Mouse (Mus musculus): Measurements from ENCODE around the gene Kncn. TPM values are rescaled to one million over a fixed set of nuclear protein-coding genes. Genes with fewer than 3 reads are reported as not detected.

The Kncn gene
- polyA plus RNA-seq, 1 experiment from 2014 or later: not detected

GRCm38 (mm10) chr4:115882195-115882594, 2.0 kb upstream of the Kncn start:
- no peaks in the 10 kb centered on the region for H3K27me3 ChIP-seq (ENCODE audit: control insufficient read depth, insufficient read depth, low read length)
- 62% methylated on average over 4 of the region's 4 CpGs for WGBS
- no peak overlapping the region for H3K4me2 ChIP-seq (replicated peaks; ENCODE audit: low read depth, low read length)
- ATAC-seq (ENCODE audit: low FRiP score) (no peak), DNase-seq (ENCODE audit: low spot score) (no peak)
- no peak overlapping the region for H3K9ac ChIP-seq (ENCODE audit: low read depth, low read length)
- no peaks in the 10 kb centered on the region for H3K36me3 ChIP-seq (ENCODE audit: control insufficient read depth, insufficient read depth, low read length)
- no peaks in the 10 kb centered on the region for H3K9me3 ChIP-seq (ENCODE audit: control insufficient read depth, low read length)
- peaks cover 20% of the 10 kb centered on the region for H3K4me1 ChIP-seq (replicated peaks; ENCODE audit: control insufficient read depth, insufficient read depth, low read length)
- no peak overlapping the region for H3K4me3 ChIP-seq (ENCODE audit: low read depth, low read length)
- H3K27ac ChIP-seq (ENCODE audit: low read depth, low read length): no peak overlapping the region

DNA sequence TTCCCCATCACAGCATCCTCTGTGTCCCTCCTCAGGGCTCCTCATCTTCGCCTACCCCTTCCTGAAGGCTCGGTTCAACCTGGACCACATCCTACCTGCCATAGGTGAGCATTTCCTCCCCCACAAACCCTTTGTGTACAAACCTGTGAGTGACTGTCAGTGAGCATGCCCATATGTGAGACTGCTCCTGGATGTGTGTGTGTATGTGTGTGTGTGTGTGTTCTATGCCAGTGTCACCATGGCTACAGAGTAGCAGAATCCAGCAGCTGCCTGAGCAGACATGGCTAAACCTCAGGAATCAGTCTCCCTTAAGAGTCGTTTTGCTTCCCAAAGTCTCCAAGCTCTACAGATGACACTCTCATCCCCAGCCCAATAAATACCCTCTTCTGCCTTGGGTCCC, 1.6 kb downstream of the Kncn start:
- no peak overlapping the region for H3K4me3 ChIP-seq (ENCODE audit: low read depth, low read length)
- H3K4me1 ChIP-seq (replicated peaks; ENCODE audit: control insufficient read depth, insufficient read depth, low read length): peaks cover 7% of the 10 kb centered on the region
- no peaks in the 10 kb centered on the region for H3K36me3 ChIP-seq (ENCODE audit: control insufficient read depth, insufficient read depth, low read length)
- H3K9ac ChIP-seq (ENCODE audit: low read depth, low read length): no peak overlapping the region
- H3K4me2 ChIP-seq (replicated peaks; ENCODE audit: low read depth, low read length): no peak overlapping the region
- DNase-seq (ENCODE audit: low spot score) (no peak), ATAC-seq (ENCODE audit: low FRiP score) (no peak)
- no peak overlapping the region for H3K27ac ChIP-seq (ENCODE audit: low read depth, low read length)
- WGBS: 81% methylated on average over 3 of the region's 3 CpGs
- H3K9me3 ChIP-seq (ENCODE audit: control insufficient read depth, low read length): no peaks in the 10 kb centered on the region
- no peaks in the 10 kb centered on the region for H3K27me3 ChIP-seq (ENCODE audit: control insufficient read depth, insufficient read depth, low read length)

DNA sequence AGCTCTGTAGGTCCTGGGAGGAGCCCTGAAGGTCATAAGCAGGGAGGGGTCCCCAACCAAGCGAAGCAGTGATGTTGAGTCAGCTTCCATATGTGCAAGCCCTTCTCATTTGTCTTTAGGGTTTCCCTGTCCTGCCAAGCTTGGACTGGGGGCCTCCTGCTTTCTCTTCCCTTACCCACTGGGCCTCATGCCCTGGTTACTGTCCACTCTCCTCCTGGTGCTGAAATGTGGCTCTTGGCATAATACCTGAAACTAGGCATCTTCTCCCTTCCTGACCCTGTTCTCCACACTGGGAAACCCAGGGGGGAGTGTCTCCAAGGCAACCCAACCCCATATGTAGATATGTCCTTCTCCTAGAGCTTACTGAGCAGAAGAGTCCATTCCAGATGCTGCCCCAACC, 2.7 kb downstream of the Kncn start:
- WGBS: 62% methylated on average over 1 of the region's 1 CpGs
- DNase-seq (ENCODE audit: low spot score): no peak
- Histone ChIP-seq H3K27me3 (ENCODE audit: control insufficient read depth, insufficient read depth, low read length) (peaks cover 6% of the 10 kb centered on the region; the same call in 1 of the 2 replicates), H3K36me3 (ENCODE audit: control insufficient read depth, insufficient read depth, low read length) (no peaks in the 10 kb centered on the region), H3K4me1 (replicated peaks; ENCODE audit: control insufficient read depth, insufficient read depth, low read length) (no peaks in the 10 kb centered on the region; the same call in 1 of the 2 replicates), H3K4me2 (replicated peaks; ENCODE audit: low read depth, low read length) (no peak overlapping the region), H3K27ac (ENCODE audit: low read depth, low read length) (no peak overlapping the region), H3K4me3 (ENCODE audit: low read depth, low read length) (no peak overlapping the region), H3K9me3 (ENCODE audit: control insufficient read depth, low read length) (no peaks in the 10 kb centered on the region), H3K9ac (ENCODE audit: low read depth, low read length) (no peak overlapping the region)
- no peak for ATAC-seq (ENCODE audit: low FRiP score)

GRCm38 (mm10) chr4:115890066-115890465, 5.9 kb downstream of the Kncn start:
- no peaks in the 10 kb centered on the region for H3K4me1 ChIP-seq (replicated peaks; ENCODE audit: control insufficient read depth, insufficient read depth, low read length)
- no peak overlapping the region for H3K9ac ChIP-seq (ENCODE audit: low read depth, low read length)
- H3K36me3 ChIP-seq (ENCODE audit: control insufficient read depth, insufficient read depth, low read length): no peaks in the 10 kb centered on the region
- peak overlapping the region; percentile 48 for H3K4me2 ChIP-seq (replicated peaks; ENCODE audit: low read depth, low read length)
- peak overlapping the region; percentile 15 for H3K4me3 ChIP-seq (ENCODE audit: low read depth, low read length)
- no peak for DNase-seq (ENCODE audit: low spot score)
- no peaks in the 10 kb centered on the region for H3K9me3 ChIP-seq (ENCODE audit: control insufficient read depth, low read length)
- no peak overlapping the region for H3K27ac ChIP-seq (ENCODE audit: low read depth, low read length)
- ATAC-seq (ENCODE audit: low FRiP score): peak; percentile 25; the same call in 1 of the 2 replicates
- peaks cover 10% of the 10 kb centered on the region; the same call in 1 of the 2 replicates for H3K27me3 ChIP-seq (ENCODE audit: control insufficient read depth, insufficient read depth, low read length)
- WGBS: 13% methylated on average over 6 of the region's 6 CpGs

- peaks cover 10% of the 10 kb centered on the region; the same call in 1 of the 2 replicates for H3K27me3 ChIP-seq (ENCODE audit: control insufficient read depth, insufficient read depth, low read length)
- DNase-seq (ENCODE audit: low spot score) (peak; percentile 43), ATAC-seq (ENCODE audit: low FRiP score) (peak; percentile 26)
- WGBS: 1% methylated on average over 31 of the region's 31 CpGs
- H3K4me1 ChIP-seq (replicated peaks; ENCODE audit: control insufficient read depth, insufficient read depth, low read length): no peaks in the 10 kb centered on the region
- H3K9ac ChIP-seq (ENCODE audit: low read depth, low read length): no peak within 1 kb of the TSS
- no peak within 1 kb of the TSS for H3K27ac ChIP-seq (ENCODE audit: low read depth, low read length)
- H3K36me3 ChIP-seq (ENCODE audit: control insufficient read depth, insufficient read depth, low read length): no peaks in the 10 kb centered on the region
- H3K4me2 ChIP-seq (replicated peaks; ENCODE audit: low read depth, low read length): peak within 1 kb of the TSS; percentile 48
- H3K4me3 ChIP-seq (ENCODE audit: low read depth, low read length): peak within 1 kb of the TSS; percentile 15
- H3K9me3 ChIP-seq (ENCODE audit: control insufficient read depth, low read length): no peaks in the 10 kb centered on the region
Measured at GRCm38 (mm10) chr4:115890553-115890952, 6.4 kb downstream of the Kncn start, which contains the start of gene 6430628N08Rik. 6430628N08Rik (plus strand) TSS chr4:115890665.

GRCm38 (mm10) chr4:115894281-115894680, 10.1 kb downstream of the Kncn start:
- no peak for DNase-seq (ENCODE audit: low spot score)
- no peak overlapping the region for H3K27ac ChIP-seq (ENCODE audit: low read depth, low read length)
- no peaks in the 10 kb centered on the region for H3K9me3 ChIP-seq (ENCODE audit: control insufficient read depth, low read length)
- WGBS: 22% methylated on average over 3 of the region's 3 CpGs
- H3K4me3 ChIP-seq (ENCODE audit: low read depth, low read length): no peak overlapping the region
- no peak overlapping the region for H3K4me2 ChIP-seq (replicated peaks; ENCODE audit: low read depth, low read length)
- H3K4me1 ChIP-seq (replicated peaks; ENCODE audit: control insufficient read depth, insufficient read depth, low read length): peaks cover 2% of the 10 kb centered on the region; the same call in 1 of the 2 replicates
- no peak overlapping the region for H3K9ac ChIP-seq (ENCODE audit: low read depth, low read length)
- H3K27me3 ChIP-seq (ENCODE audit: control insufficient read depth, insufficient read depth, low read length): peaks cover 35% of the 10 kb centered on the region
- ATAC-seq (ENCODE audit: low FRiP score): no peak
- no peaks in the 10 kb centered on the region for H3K36me3 ChIP-seq (ENCODE audit: control insufficient read depth, insufficient read depth, low read length)

- no peak overlapping the region for H3K27ac ChIP-seq (ENCODE audit: low read depth, low read length)
- peaks cover 2% of the 10 kb centered on the region; the same call in 1 of the 2 replicates for H3K4me1 ChIP-seq (replicated peaks; ENCODE audit: control insufficient read depth, insufficient read depth, low read length)
- DNase-seq (ENCODE audit: low spot score) (peak; percentile 68), ATAC-seq (ENCODE audit: low FRiP score) (peak; percentile 71)
- H3K4me2 ChIP-seq (replicated peaks; ENCODE audit: low read depth, low read length): peak overlapping the region; percentile 97
- peak overlapping the region; percentile 64 for H3K9ac ChIP-seq (ENCODE audit: low read depth, low read length)
- H3K4me3 ChIP-seq (ENCODE audit: low read depth, low read length): peak overlapping the region; percentile 44
- WGBS: under 1% methylated on average over 46 of the region's 56 CpGs
- H3K9me3 ChIP-seq (ENCODE audit: control insufficient read depth, low read length): no peaks in the 10 kb centered on the region
- peaks cover 46% of the 10 kb centered on the region for H3K27me3 ChIP-seq (ENCODE audit: control insufficient read depth, insufficient read depth, low read length)
- H3K36me3 ChIP-seq (ENCODE audit: control insufficient read depth, insufficient read depth, low read length): no peaks in the 10 kb centered on the region
Measured at GRCm38 (mm10) chr4:115897901-115898631, 13.9 kb downstream of the Kncn start.

GRCm38 (mm10) chr4:115902816-115903215, 18.6 kb downstream of the Kncn start:
- H3K4me2 ChIP-seq (replicated peaks; ENCODE audit: low read depth, low read length): no peak overlapping the region
- 18% methylated on average over 5 of the region's 5 CpGs for WGBS
- ATAC-seq (ENCODE audit: low FRiP score) (no peak), DNase-seq (ENCODE audit: low spot score) (peak; percentile 86)
- H3K9ac ChIP-seq (ENCODE audit: low read depth, low read length): no peak overlapping the region
- no peaks in the 10 kb centered on the region for H3K36me3 ChIP-seq (ENCODE audit: control insufficient read depth, insufficient read depth, low read length)
- H3K27ac ChIP-seq (ENCODE audit: low read depth, low read length): no peak overlapping the region
- no peak overlapping the region for H3K4me3 ChIP-seq (ENCODE audit: low read depth, low read length)
- no peaks in the 10 kb centered on the region for H3K9me3 ChIP-seq (ENCODE audit: control insufficient read depth, low read length)
- H3K27me3 ChIP-seq (ENCODE audit: control insufficient read depth, insufficient read depth, low read length): peaks cover 43% of the 10 kb centered on the region
- H3K4me1 ChIP-seq (replicated peaks; ENCODE audit: control insufficient read depth, insufficient read depth, low read length): peaks cover 16% of the 10 kb centered on the region

- peaks cover 14% of the 10 kb centered on the region for H3K4me1 ChIP-seq (replicated peaks; ENCODE audit: control insufficient read depth, insufficient read depth, low read length)
- H3K4me2 ChIP-seq (replicated peaks; ENCODE audit: low read depth, low read length): no peak overlapping the region
- ATAC-seq (ENCODE audit: low FRiP score) (peak; percentile 85), DNase-seq (ENCODE audit: low spot score) (peak; percentile 47)
- peaks cover 37% of the 10 kb centered on the region for H3K27me3 ChIP-seq (ENCODE audit: control insufficient read depth, insufficient read depth, low read length)
- no peak overlapping the region for H3K9ac ChIP-seq (ENCODE audit: low read depth, low read length)
- no peaks in the 10 kb centered on the region for H3K9me3 ChIP-seq (ENCODE audit: control insufficient read depth, low read length)
- no peaks in the 10 kb centered on the region for H3K36me3 ChIP-seq (ENCODE audit: control insufficient read depth, insufficient read depth, low read length)
- no peak overlapping the region for H3K27ac ChIP-seq (ENCODE audit: low read depth, low read length)
- H3K4me3 ChIP-seq (ENCODE audit: low read depth, low read length): no peak overlapping the region
- WGBS: 5% methylated on average over 12 of the region's 12 CpGs
Measured at GRCm38 (mm10) chr4:115904375-115904774, 20.2 kb downstream of the Kncn start.
